Mouse (Mus musculus): ENCODE results near the gene Pemt.

The Pemt gene

GRCm38 (mm10) chr11:60048841-60049240 lies 2.6 kb upstream of the Pemt start:
- DNase-seq: no peak

DNA sequence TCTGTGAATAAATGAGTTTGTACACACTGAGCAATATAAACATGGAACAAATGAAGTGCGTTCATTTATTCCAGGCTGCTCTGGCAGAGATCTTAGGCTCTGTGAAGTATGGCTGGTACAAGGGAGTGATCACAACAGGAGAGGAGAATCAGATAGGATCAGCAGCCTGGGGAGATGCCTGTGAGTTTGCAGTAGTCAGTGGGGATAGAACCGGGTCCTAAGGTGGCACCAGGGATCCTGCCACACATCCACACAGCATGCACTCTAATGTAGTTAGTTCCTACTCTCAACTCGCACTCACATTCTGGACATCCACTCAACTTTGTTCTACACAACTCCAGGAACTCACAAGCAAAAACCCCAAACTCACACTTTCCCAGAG lies 622 bp downstream of the Pemt start:
- DNase-seq: no peak

- no peak for DNase-seq
These were observed 1.5 kb downstream of the Pemt start for GRCm38 (mm10) chr11:60044777-60045176.

DNA sequence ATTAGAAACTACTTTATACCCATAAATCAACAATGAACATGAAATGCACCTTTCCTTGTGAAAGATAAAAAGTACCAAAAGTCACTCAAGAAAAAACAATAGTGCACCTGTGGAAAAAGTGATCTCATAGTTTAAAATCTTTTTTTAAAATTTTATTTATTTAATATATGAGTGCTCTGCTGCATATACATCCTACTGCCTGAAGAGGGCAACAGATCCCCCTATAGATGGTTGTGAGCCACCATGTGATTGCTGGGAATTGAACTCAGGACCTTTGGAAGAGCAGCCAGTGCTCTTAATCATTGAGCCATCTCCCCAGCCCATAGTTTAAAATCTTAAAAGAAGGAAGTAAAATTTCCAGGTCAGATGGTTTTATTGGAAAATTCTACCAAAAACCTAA lies 4.0 kb downstream of the Pemt start:
- DNase-seq: no peak

DNA sequence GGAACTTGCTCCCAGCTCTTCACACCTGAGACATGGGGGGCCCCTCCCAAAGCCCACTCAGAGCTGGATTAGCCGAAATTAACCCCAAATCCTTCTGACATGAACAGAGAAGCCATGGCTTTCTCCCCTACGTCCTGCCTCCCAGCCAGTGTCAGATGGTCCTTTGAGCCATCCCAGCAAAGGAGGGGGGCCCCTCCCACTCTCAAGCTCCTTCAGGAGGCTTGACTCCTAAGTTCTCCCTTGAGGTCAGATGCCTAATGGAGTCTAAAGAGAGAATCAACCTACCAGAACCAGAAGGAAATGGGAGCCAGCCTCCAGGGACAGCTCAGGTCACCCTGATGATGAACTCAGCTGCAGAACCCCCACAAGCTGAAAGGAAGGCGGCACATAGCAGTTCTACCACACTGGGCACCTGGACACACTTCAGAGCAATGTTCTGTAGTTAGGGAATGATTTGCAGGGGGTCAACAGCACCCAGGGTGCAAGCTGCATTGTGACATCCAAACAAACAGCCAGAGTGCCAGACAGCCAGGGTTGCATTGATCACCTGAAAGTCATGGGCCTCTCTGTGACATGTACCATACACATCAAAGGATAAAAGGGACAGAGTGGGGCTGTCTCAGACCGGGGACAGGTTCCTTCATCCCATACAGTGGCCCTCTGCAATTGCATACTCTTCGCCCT lies 9.6 kb downstream of the Pemt start:
- DNase-seq: no peak

- no peak for DNase-seq
These were observed 11.3 kb downstream of the Pemt start for GRCm38 (mm10) chr11:60034911-60035400.

DNA sequence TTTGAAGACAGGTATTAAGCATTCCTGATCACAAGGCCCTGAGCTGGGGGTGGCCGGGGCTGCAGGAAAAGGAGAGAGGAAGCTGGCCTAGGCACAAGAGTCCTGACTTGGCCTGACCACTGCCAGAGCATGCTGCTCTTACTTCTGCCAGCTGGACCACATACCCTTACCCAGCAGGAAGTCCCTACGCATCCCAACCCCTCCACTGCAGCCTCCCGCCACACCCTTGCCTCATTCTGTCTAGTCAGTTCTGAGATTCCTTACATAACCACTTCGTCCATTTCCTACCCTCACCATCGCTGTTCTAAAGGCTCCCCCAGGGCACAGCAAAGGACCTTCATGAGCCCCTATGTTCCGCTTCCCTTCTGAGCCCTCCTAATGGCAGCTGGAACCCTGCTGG lies 12.0 kb downstream of the Pemt start:
- no peak for DNase-seq

- DNase-seq: no peak
These were observed 13.5 kb downstream of the Pemt start for GRCm38 (mm10) chr11:60032586-60033430.

DNA sequence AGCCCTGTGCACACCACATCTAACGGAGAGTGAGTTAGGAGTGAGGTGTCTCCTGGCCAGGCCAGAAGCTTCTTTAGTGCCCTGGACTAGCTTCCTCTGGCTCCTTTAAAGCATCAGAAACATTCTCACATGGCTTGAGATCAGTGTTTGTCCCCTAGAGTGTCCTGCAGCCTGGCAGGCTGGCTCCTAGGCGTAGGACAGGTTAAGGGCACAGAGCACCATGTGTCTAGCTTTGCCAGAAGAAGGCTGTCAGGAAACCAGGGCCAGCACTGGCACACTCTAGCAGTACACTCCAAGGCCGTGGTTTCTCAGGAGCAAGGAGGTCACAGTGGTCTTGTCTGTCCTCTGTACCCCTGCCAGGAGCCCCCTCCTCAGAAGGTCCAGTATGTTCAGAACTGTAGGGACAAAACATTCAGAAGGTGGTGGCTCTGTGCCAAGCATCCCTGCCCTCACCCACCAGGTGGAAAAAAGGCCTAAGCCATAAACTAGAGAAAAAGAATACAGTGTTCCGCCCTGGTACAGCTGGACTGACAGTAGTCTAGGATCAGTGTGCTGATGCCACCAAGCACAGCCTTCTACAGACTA lies 15.4 kb downstream of the Pemt start:
- DNase-seq: no peak

DNA sequence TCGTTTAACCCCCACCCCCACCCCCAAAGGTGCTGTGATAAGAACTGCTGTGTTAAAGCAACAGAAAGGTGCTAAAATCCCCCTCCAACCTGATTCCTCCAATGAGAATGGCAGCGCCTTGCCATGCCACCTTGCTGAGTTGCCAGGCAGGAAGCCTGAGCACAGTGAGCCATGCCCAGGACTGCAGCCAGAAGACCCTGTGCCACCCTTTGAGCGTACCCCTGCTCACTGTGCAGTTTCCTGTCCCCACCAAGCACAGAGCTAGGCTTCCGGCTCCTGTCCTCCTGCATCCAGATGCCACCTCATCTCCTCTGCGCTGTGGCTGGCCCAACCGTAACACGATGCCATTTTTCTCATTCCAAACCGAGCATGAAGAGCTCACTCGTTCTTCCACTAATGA lies 16.3 kb downstream of the Pemt start:
- no peak for DNase-seq

DNA sequence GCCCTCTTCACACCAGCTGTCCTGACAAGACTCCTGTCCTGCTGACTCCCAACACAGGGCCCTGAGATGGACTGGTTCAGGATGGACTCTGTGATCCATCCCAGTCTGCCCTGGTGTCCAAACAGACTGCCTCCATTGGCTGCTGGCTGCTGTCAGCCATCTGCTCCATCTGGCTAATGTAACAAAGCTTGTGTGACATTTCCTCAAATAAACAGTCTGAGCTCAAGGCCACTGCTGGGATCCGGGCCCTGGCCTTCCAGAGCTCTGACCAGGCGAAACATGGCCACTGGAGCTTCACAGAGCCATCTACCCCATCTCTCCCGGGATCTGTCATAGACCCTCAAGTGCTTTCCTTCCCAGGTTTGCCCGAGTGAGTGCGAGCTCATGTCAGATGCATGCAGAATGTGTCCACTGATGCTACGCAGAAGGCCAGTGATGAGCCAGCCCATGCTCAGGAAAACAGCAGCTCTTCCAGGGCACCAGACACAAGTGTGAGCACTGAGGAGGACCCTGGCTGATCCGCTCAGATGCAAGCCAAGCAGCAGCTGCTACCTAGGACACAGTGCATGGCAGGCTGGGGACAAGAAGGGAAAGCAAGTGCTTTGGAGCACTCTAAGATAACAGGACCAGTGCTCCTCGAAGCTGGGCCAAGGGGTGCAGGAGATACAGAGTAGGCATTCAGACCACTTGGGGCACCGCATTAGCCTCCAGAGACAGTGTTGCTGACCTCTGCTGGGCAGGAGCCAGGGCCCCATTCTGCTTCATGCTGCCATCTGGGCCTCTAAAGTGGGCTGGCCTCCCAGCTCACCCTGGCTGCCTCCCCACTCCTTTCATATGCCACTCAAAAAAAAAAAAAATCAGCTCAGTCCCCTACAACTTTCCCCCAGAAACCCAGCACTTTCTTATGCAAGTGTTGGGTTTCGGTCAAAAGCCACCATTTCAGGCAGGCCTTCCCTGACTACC lies 18.1 kb downstream of the Pemt start:
- no peak for DNase-seq

DNA sequence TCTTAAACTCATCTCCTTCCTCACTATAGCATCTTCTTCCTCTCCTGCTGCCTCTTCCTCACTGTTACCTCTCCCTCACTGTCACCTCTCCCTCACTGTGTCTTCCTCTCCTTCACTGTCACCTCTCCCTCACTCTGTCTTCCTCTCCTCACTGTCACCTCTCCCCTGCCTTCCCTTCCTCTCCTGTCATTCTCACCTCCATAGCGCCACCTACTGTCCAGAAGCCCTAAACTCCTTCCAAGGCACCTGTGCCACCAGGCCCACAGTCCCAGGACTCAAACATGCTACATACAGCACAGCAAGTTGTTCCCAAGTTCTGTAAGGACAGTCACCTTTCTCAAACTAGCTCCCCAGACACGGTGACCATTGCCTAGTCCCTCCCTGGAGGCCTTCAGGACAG lies 19.0 kb downstream of the Pemt start:
- peak; percentile 81 for DNase-seq

GRCm38 (mm10) chr11:60026166-60026565 lies 20.1 kb downstream of the Pemt start:
- DNase-seq: no peak

DNA sequence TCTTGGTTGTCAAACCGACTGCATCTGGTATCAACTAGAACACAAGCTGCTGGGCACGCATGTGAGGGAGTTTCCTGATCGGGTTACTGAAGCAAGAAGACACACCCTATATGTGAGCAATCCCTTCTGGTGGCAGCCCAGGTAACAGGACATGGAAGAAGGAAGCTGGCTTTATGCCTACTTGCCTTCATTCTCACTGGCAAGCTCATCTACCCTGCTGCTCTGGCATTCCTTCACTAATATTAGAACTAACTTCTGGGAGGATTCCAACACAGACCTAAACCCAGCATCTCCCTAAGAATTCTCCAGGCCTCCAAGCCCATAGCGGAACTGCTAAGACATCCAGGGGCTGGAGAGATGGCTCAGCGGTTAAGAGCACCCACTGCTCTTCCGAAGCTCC lies 25.1 kb downstream of the Pemt start:
- no peak for DNase-seq

GRCm38 (mm10) chr11:60016726-60017125 lies 29.6 kb downstream of the Pemt start:
- peak; percentile 7 for DNase-seq

- DNase-seq: no peak
These were observed 34.8 kb downstream of the Pemt start for GRCm38 (mm10) chr11:60011516-60011915.

GRCm38 (mm10) chr11:60009451-60009850 lies 36.8 kb downstream of the Pemt start:
- no peak for DNase-seq

GRCm38 (mm10) chr11:60005866-60006265 lies 40.4 kb downstream of the Pemt start:
- DNase-seq: no peak

DNA sequence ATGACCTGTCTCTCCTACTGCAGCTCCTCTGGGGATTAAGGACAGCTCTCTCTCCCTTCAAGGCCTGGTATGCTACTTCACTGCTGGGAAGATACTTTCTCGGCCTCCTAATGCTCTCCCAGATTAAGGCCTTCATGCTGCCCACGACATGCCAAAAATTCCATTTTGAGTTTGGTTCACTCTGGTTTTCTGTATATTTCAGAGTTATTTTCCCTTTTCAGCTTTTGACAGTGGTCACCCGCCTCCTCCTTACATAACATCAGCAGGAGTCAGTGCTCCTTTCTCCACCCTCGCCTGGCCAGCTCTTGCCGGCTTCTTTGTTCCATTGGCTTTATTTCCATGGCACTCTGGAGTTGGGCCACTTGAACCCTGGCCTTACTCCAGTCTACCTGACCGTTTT lies 41.6 kb downstream of the Pemt start:
- no peak for DNase-seq

GRCm38 (mm10) chr11:60003811-60004210 lies 42.5 kb downstream of the Pemt start:
- no peak for DNase-seq

GRCm38 (mm10) chr11:60001231-60001980 lies 44.9 kb downstream of the Pemt start:
- no peak for DNase-seq

GRCm38 (mm10) chr11:59994318-59994717 lies 52.0 kb downstream of the Pemt start:
- no peak for DNase-seq
